Comparison of ENCODE assay signal across 20 mouse cellular contexts in the genomic region with DNA sequence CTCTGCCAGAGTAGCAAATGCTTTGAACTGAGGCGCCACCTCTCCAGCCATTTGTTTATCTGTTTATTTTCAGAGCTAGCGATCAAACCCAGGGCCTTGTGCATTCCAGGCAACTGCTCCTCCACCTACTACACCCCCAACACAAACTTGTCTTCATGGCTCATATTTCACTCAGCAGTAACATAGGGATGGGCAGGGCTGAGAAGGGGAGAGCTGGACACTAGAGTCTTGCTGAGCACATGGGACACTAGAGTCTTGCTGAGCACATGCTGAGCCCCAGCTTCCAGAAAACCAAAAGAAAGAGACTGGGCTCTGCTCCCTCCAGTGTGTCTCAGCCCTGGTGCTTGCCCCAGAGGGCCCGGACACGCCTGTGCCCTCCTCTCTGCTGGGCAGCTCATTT. TPM values are rescaled to one million over a fixed set of nuclear protein-coding genes. Genes with fewer than 3 reads are reported as not detected.
DNase-seq lines count a peak whose midpoint lies in the region; ATAC-seq and TF ChIP-seq lines count a peak whose summit lies in the region.
"Had no signal": no experiment of that assay in that cellular context is flagged by ENCODE, and none has a peak within 500 bp of the region (broad histone marks: within the 10 kb centered on the region; RNA-seq: fewer than 3 reads in every experiment).

No protein-coding gene starts in this region.

- peaks cover 67% of the 10 kb centered on the region for H3K4me1 ChIP-seq in heart, embryonic 13.5 days
- H3K4me1 ChIP-seq in lung, embryonic 14.5 days (ENCODE audit: insufficient read depth): peaks cover 25% of the 10 kb centered on the region
- peaks cover 20% of the 10 kb centered on the region for H3K4me1 ChIP-seq in lung, adult 2 months (ENCODE audit: control insufficient read depth, insufficient read depth, low read length)
- peaks cover 30% of the 10 kb centered on the region for H3K4me1 ChIP-seq in embryonic facial prominence, embryonic 14.5 days (ENCODE audit: control insufficient read depth, insufficient read depth, low read length)
- H3K4me1 ChIP-seq in cerebellum, adult 2 months (ENCODE audit: control insufficient read depth, insufficient read depth, low read length): peaks cover 18% of the 10 kb centered on the region

- WGBS in heart, embryonic 13.5 days: 49% methylated on average over 4 of the region's 4 CpGs
- 30% methylated on average over 4 of the region's 4 CpGs for WGBS in lung, embryonic 14.5 days
- WGBS in lung, adult 2 months: 59% methylated on average over 4 of the region's 4 CpGs
- WGBS in embryonic facial prominence, embryonic 14.5 days: 49% methylated on average over 4 of the region's 4 CpGs
- WGBS in cerebellum, adult 2 months: 93% methylated on average over 4 of the region's 4 CpGs

- H3K27me3 ChIP-seq in heart, embryonic 13.5 days (replicated peaks): no peaks in the 10 kb centered on the region; the same call in 1 of the 2 replicates
- H3K27me3 ChIP-seq in lung, embryonic 14.5 days (ENCODE audit: insufficient read depth, low read length): no peaks in the 10 kb centered on the region
- H3K27me3 ChIP-seq in embryonic facial prominence, embryonic 14.5 days (replicated peaks; ENCODE audit: control insufficient read depth, insufficient read depth, low read length): no peaks in the 10 kb centered on the region
- no peaks in the 10 kb centered on the region for H3K27me3 ChIP-seq in cerebellum, adult 2 months (ENCODE audit: control insufficient read depth, insufficient read depth, low read length)
- H3K27me3 ChIP-seq: heart, embryonic 15.5 days; Patski had no signal

- 0 out of 2 replicates have a peak overlapping the region, but pooled peaks have one; percentile 25 for H3K9ac ChIP-seq in heart, embryonic 13.5 days
- H3K9ac ChIP-seq in lung, embryonic 14.5 days: no peak overlapping the region
- no peak overlapping the region for H3K9ac ChIP-seq in embryonic facial prominence, embryonic 14.5 days (ENCODE audit: low read depth, low read length)
- H3K9ac ChIP-seq: heart, embryonic 15.5 days; liver, embryonic 13.5 days; midbrain, embryonic 12.5 days; neural tube, embryonic 12.5 days had no signal

- no peak for TF ChIP-seq CTCF in lung, embryonic 14.5 days (IDR thresholded peaks at IDR 0.05; ENCODE audit: low read depth)
- no peak for TF ChIP-seq CTCF in lung, adult 2 months (IDR thresholded peaks at IDR 0.05; ENCODE audit: insufficient read depth, low read length)
- TF ChIP-seq CTCF in cerebellum, adult 2 months (IDR thresholded peaks at IDR 0.05; ENCODE audit: borderline replicate concordance, insufficient read depth, low read depth, low read length): no peak

- no peak overlapping the region for H3K4me3 ChIP-seq in heart, embryonic 13.5 days
- H3K4me3 ChIP-seq in lung, embryonic 14.5 days (ENCODE audit: low read depth, low read length): no peak overlapping the region
- no peak overlapping the region for H3K4me3 ChIP-seq in lung, adult 2 months (replicated peaks; ENCODE audit: extremely low read depth, low read depth, low read length)
- H3K4me3 ChIP-seq in embryonic facial prominence, embryonic 14.5 days (ENCODE audit: low read depth, low read length): no peak overlapping the region
- no peak overlapping the region for H3K4me3 ChIP-seq in cerebellum, adult 2 months (replicated peaks; ENCODE audit: insufficient read depth, low read depth, low read length)
- H3K4me3 ChIP-seq: forebrain, embryonic 10.5 days; heart, embryonic 15.5 days; left cerebral cortex, adult 2 months; liver, embryonic 13.5 days; midbrain, embryonic 12.5 days; neural tube, embryonic 12.5 days had no signal

- no peaks in the 10 kb centered on the region for H3K9me3 ChIP-seq in heart, embryonic 13.5 days
- no peaks in the 10 kb centered on the region for H3K9me3 ChIP-seq in lung, embryonic 14.5 days (ENCODE audit: low read depth, low read length)
- no peaks in the 10 kb centered on the region for H3K9me3 ChIP-seq in embryonic facial prominence, embryonic 14.5 days (ENCODE audit: control insufficient read depth, low read length)
- H3K9me3 ChIP-seq: forebrain, embryonic 10.5 days; heart, embryonic 15.5 days; liver, embryonic 13.5 days; midbrain, embryonic 12.5 days; neural tube, embryonic 12.5 days had no signal

- peaks cover under 1% of the 10 kb centered on the region; the same call in 1 of the 2 replicates for H3K36me3 ChIP-seq in heart, embryonic 13.5 days
- no peaks in the 10 kb centered on the region for H3K36me3 ChIP-seq in lung, embryonic 14.5 days (ENCODE audit: insufficient read depth)
- H3K36me3 ChIP-seq in embryonic facial prominence, embryonic 14.5 days (ENCODE audit: control insufficient read depth, insufficient read depth, low read length): no peaks in the 10 kb centered on the region
- H3K36me3 ChIP-seq: heart, embryonic 15.5 days; liver, embryonic 13.5 days; midbrain, embryonic 12.5 days; neural tube, embryonic 12.5 days had no signal

- no peak overlapping the region for H3K27ac ChIP-seq in heart, embryonic 13.5 days (replicated peaks)
- H3K27ac ChIP-seq in lung, embryonic 14.5 days (ENCODE audit: low read depth): no peak overlapping the region; the same call in 1 of the 2 replicates
- H3K27ac ChIP-seq in embryonic facial prominence, embryonic 14.5 days (replicated peaks; ENCODE audit: low read depth, low read length): no peak overlapping the region
- no peak overlapping the region for H3K27ac ChIP-seq in cerebellum, adult 2 months (ENCODE audit: insufficient read depth, low read length)
- H3K27ac ChIP-seq: forebrain, embryonic 10.5 days; heart, embryonic 15.5 days; left cerebral cortex, adult 2 months; liver, embryonic 13.5 days; midbrain, embryonic 12.5 days; neural tube, embryonic 12.5 days; stomach, postnatal 0 days had no signal

- no peak for ATAC-seq in heart, embryonic 13.5 days (ENCODE audit: extremely low read depth, insufficient number of reproducible peaks, low FRiP score, low TSS enrichment)
- no peak for ATAC-seq in lung, embryonic 14.5 days (ENCODE audit: insufficient read depth)
- no peak for ATAC-seq in embryonic facial prominence, embryonic 14.5 days (ENCODE audit: low read depth)
- ATAC-seq: Patski had no signal

- TF ChIP-seq POLR2A in lung, adult 2 months (IDR thresholded peaks at IDR 0.05; ENCODE audit: borderline replicate concordance, extremely low read depth, low read depth, low read length): no peak
- no peak for TF ChIP-seq POLR2A in cerebellum, adult 2 months (IDR thresholded peaks at IDR 0.05; ENCODE audit: borderline replicate concordance, insufficient read depth, low read length)

- no peak for DNase-seq in heart, adult 8-10 months (ENCODE audit: low spot score)
- DNase-seq in lung, embryonic 14.5 days: peak; percentile 44
- DNase-seq in lung, adult 2 months: no peak
- peak; percentile 54 for DNase-seq in embryonic facial prominence, embryonic 14.5 days (ENCODE audit: low spot score)
- no peak for DNase-seq in cerebellum, adult 2 months
- DNase-seq in layer of hippocampus, adult 9-11 months: no peak
- DNase-seq: adrenal gland, adult 8-10 months; cerebellum, adult 9-11 months; kidney, adult 2 months; left cerebral cortex, postnatal 4 days; liver, embryonic 13.5 days; lung, postnatal 10 days had no signal

- no peak overlapping the region for H3K4me2 ChIP-seq in heart, embryonic 13.5 days
- H3K4me2 ChIP-seq in lung, embryonic 14.5 days: no peak overlapping the region
- no peak overlapping the region for H3K4me2 ChIP-seq in embryonic facial prominence, embryonic 14.5 days (ENCODE audit: low read depth, low read length)
- H3K4me2 ChIP-seq: heart, embryonic 15.5 days; liver, embryonic 13.5 days; midbrain, embryonic 12.5 days; neural tube, embryonic 12.5 days had no signal

RNA-seq across cellular contexts. Expression of a gene that starts 7.2 kb away (rescaled TPM):
- 0.96 and 1.0 TPM in 2 replicates for polyA plus RNA-seq in heart, embryonic 13.5 days (2015; fragmentation: Nextera tagmentation; extraction: Ambion mirVana)
- 1 to 10 TPM; 2.4 to 5.0 (median 4.3) TPM for total RNA-seq in heart, adult 8-10 months (2022)
- polyA plus RNA-seq in lung, embryonic 14.5 days (2014; fragmentation: Nextera tagmentation; extraction: Ambion mirVana): 4.7 and 4.9 TPM in 2 replicates
- 12.6 and 22.5 TPM in 2 replicates for polyA plus RNA-seq in lung, adult 2 months (2012; rRNA removed)
- 3.4 TPM in 2 replicates for polyA plus RNA-seq in embryonic facial prominence, embryonic 14.5 days (2014; fragmentation: Nextera tagmentation; extraction: Ambion mirVana)
- polyA plus RNA-seq in cerebellum, adult 2 months (2012; rRNA removed): 5.1 and 7.5 TPM in 2 replicates

RNA-seq across cellular contexts. Expression of a gene that starts 50.9 kb away (rescaled TPM):
- polyA plus RNA-seq in heart, embryonic 13.5 days (2015; fragmentation: Nextera tagmentation; extraction: Ambion mirVana): 100.0 and 109 TPM in 2 replicates
- total RNA-seq in heart, adult 8-10 months (2022): 100 to 1,000 TPM in 1 of 4 experiments, 10 to 100 TPM in 3; 74.6 to 100 (median 83.0) TPM
- 85.7 and 95.5 TPM in 2 replicates for polyA plus RNA-seq in lung, embryonic 14.5 days (2014; fragmentation: Nextera tagmentation; extraction: Ambion mirVana)
- 131 and 136 TPM in 2 replicates for polyA plus RNA-seq in lung, adult 2 months (2012; rRNA removed)
- polyA plus RNA-seq in embryonic facial prominence, embryonic 14.5 days (2014; fragmentation: Nextera tagmentation; extraction: Ambion mirVana): 70.2 and 77.1 TPM in 2 replicates
- polyA plus RNA-seq in cerebellum, adult 2 months (2012; rRNA removed): 204 and 207 TPM in 2 replicates

RNA-seq across cellular contexts. Expression of a gene that starts 51.2 kb away (rescaled TPM):
- polyA plus RNA-seq in heart, embryonic 13.5 days (2015; fragmentation: Nextera tagmentation; extraction: Ambion mirVana): 74.5 and 76.8 TPM in 2 replicates
- total RNA-seq in heart, adult 8-10 months (2022): 100 to 1,000 TPM; 490 to 636 (median 559) TPM
- 28.0 and 30.3 TPM in 2 replicates for polyA plus RNA-seq in lung, embryonic 14.5 days (2014; fragmentation: Nextera tagmentation; extraction: Ambion mirVana)
- polyA plus RNA-seq in lung, adult 2 months (2012; rRNA removed): 89.2 and 103 TPM in 2 replicates
- 43.5 and 46.9 TPM in 2 replicates for polyA plus RNA-seq in embryonic facial prominence, embryonic 14.5 days (2014; fragmentation: Nextera tagmentation; extraction: Ambion mirVana)
- 50.9 and 52.1 TPM in 2 replicates for polyA plus RNA-seq in cerebellum, adult 2 months (2012; rRNA removed)

Comparison
In these comparisons a context has a peak if more than half of its experiments do, and no peak if none do; other contexts are left out.
1. DNase-seq: peak in lung, embryonic 14.5 days (single experiment) and embryonic facial prominence, embryonic 14.5 days (single experiment); none in heart, adult 8-10 months (single experiment), lung, adult 2 months (single experiment), cerebellum, adult 2 months (0 of 2) and layer of hippocampus, adult 9-11 months (single experiment).